ENCODE assay signal across 18 mouse cellular contexts in genomic region chr13:40741841-40742550, GRCm38 (mm10). TPM values are rescaled to one million over a fixed set of nuclear protein-coding genes. Genes with fewer than 3 reads are reported as not detected.
DNase-seq lines count a peak whose midpoint lies in the region; ATAC-seq lines count a peak whose summit lies in the region.
"Had no signal": no experiment of that assay in that cellular context is flagged by ENCODE, and none has a peak within 500 bp of the region (broad histone marks: within the 10 kb centered on the region; RNA-seq: fewer than 3 reads in every experiment).

No protein-coding gene starts in this region.

- peak; percentile 49 for DNase-seq in forebrain, embryonic 11.5 days (ENCODE audit: low spot score)
- no peak for DNase-seq in forebrain, embryonic 10.5 days (ENCODE audit: extremely low spot score, low spot score)
- peak; percentile 91 for DNase-seq in midbrain, embryonic 11.5 days (ENCODE audit: low spot score, missing footprints)
- DNase-seq in adrenal gland, adult (ENCODE audit: inconsistent age in 2 of 2, low spot score in 1 of 2), result no peak
- DNase-seq: adrenal gland, adult 2 months; cerebellum, adult 2 months; gastrocnemius, adult 2 months; heart, adult 18-20 months; thymus, postnatal 25 days had no signal

- H3K27me3 ChIP-seq in forebrain, embryonic 11.5 days (ENCODE audit: control insufficient read depth, insufficient read depth, low read length), result peaks cover 91% of the 10 kb centered on the region
- peaks cover 100% of the 10 kb centered on the region for H3K27me3 ChIP-seq in forebrain, embryonic 10.5 days (ENCODE audit: poor library complexity, severe bottlenecking)
- peaks cover 95% of the 10 kb centered on the region for H3K27me3 ChIP-seq in midbrain, embryonic 11.5 days (ENCODE audit: control insufficient read depth, insufficient read depth, low read length)
- H3K27me3 ChIP-seq in midbrain, embryonic 13.5 days, result peaks cover 99% of the 10 kb centered on the region
- peaks cover 79% of the 10 kb centered on the region for H3K27me3 ChIP-seq in intestine, embryonic 16.5 days (replicated peaks; ENCODE audit: control insufficient read depth, insufficient read depth, low read length)

- no peak overlapping the region for H3K9ac ChIP-seq in forebrain, embryonic 11.5 days (ENCODE audit: low read length)
- no peak overlapping the region for H3K9ac ChIP-seq in midbrain, embryonic 11.5 days (ENCODE audit: low read length)
- H3K9ac ChIP-seq in midbrain, embryonic 13.5 days (replicated peaks), result no peak overlapping the region
- no peak overlapping the region for H3K9ac ChIP-seq in intestine, embryonic 16.5 days (ENCODE audit: low read depth, low read length)
- H3K9ac ChIP-seq: embryonic facial prominence, embryonic 15.5 days; heart, embryonic 15.5 days; limb, embryonic 15.5 days; liver, embryonic 15.5 days had no signal

- no peak for ATAC-seq in forebrain, embryonic 11.5 days (replicated peaks; ENCODE audit: low FRiP score)
- no peak for ATAC-seq in midbrain, embryonic 11.5 days (ENCODE audit: low FRiP score)
- ATAC-seq in midbrain, embryonic 13.5 days, result no peak
- peak; percentile 66 for ATAC-seq in intestine, embryonic 16.5 days
- no peak for ATAC-seq in CD4-positive, CD25-positive, alpha-beta regulatory T cell, adult 4 months
- ATAC-seq: inflammation-experienced regulatory T-cells, adult 6 months had no signal

- H3K36me3 ChIP-seq in forebrain, embryonic 11.5 days (ENCODE audit: control insufficient read depth, insufficient read depth, low read length), result no peaks in the 10 kb centered on the region
- H3K36me3 ChIP-seq in forebrain, embryonic 10.5 days (replicated peaks), result no peaks in the 10 kb centered on the region
- no peaks in the 10 kb centered on the region for H3K36me3 ChIP-seq in midbrain, embryonic 11.5 days (ENCODE audit: control insufficient read depth, insufficient read depth, low read length)
- no peaks in the 10 kb centered on the region for H3K36me3 ChIP-seq in midbrain, embryonic 13.5 days
- no peaks in the 10 kb centered on the region for H3K36me3 ChIP-seq in intestine, embryonic 16.5 days (ENCODE audit: control insufficient read depth, insufficient read depth, low read length)
- H3K36me3 ChIP-seq: embryonic facial prominence, embryonic 15.5 days; heart, embryonic 15.5 days; limb, embryonic 15.5 days; liver, embryonic 15.5 days had no signal

- WGBS in forebrain, embryonic 11.5 days, result 2% methylated on average over 25 of the region's 25 CpGs
- 2% methylated on average over 25 of the region's 25 CpGs for WGBS in forebrain, embryonic 10.5 days
- WGBS in midbrain, embryonic 11.5 days, result 2% methylated on average over 25 of the region's 25 CpGs
- 1% methylated on average over 25 of the region's 25 CpGs for WGBS in midbrain, embryonic 13.5 days
- WGBS in intestine, embryonic 16.5 days, result 2% methylated on average over 25 of the region's 25 CpGs

- no peak overlapping the region for H3K4me2 ChIP-seq in forebrain, embryonic 11.5 days (ENCODE audit: low read depth, low read length, severe bottlenecking)
- no peak overlapping the region for H3K4me2 ChIP-seq in midbrain, embryonic 11.5 days
- H3K4me2 ChIP-seq in midbrain, embryonic 13.5 days (replicated peaks), result no peak overlapping the region
- H3K4me2 ChIP-seq in intestine, embryonic 16.5 days (ENCODE audit: low read depth, low read length), result no peak overlapping the region
- H3K4me2 ChIP-seq: heart, embryonic 15.5 days; limb, embryonic 15.5 days; liver, embryonic 15.5 days had no signal

- peaks cover 3% of the 10 kb centered on the region; the same call in 1 of the 2 replicates for H3K9me3 ChIP-seq in forebrain, embryonic 11.5 days (ENCODE audit: control insufficient read depth, low read length)
- peaks cover 8% of the 10 kb centered on the region; the same call in 1 of the 2 replicates for H3K9me3 ChIP-seq in forebrain, embryonic 10.5 days
- no peaks in the 10 kb centered on the region; the same call in 1 of the 2 replicates for H3K9me3 ChIP-seq in midbrain, embryonic 11.5 days (ENCODE audit: control insufficient read depth, low read length)
- H3K9me3 ChIP-seq in midbrain, embryonic 13.5 days, result 0 out of 2 replicates have a peak, but pooled peaks cover 4% of the 10 kb centered on the region
- no peaks in the 10 kb centered on the region for H3K9me3 ChIP-seq in intestine, embryonic 16.5 days (ENCODE audit: control insufficient read depth, low read length)
- H3K9me3 ChIP-seq: embryonic facial prominence, embryonic 15.5 days; heart, embryonic 15.5 days; limb, embryonic 15.5 days; liver, embryonic 15.5 days had no signal

- H3K4me3 ChIP-seq in forebrain, embryonic 11.5 days (ENCODE audit: low read depth, low read length), result no peak overlapping the region
- no peak overlapping the region for H3K4me3 ChIP-seq in forebrain, embryonic 10.5 days
- H3K4me3 ChIP-seq in midbrain, embryonic 11.5 days (ENCODE audit: low read depth, low read length), result no peak overlapping the region
- no peak overlapping the region for H3K4me3 ChIP-seq in midbrain, embryonic 13.5 days (replicated peaks)
- H3K4me3 ChIP-seq in intestine, embryonic 16.5 days (ENCODE audit: low read length), result no peak overlapping the region
- H3K4me3 ChIP-seq: gastrocnemius, adult 2 months; heart, embryonic 15.5 days; limb, embryonic 15.5 days; liver, embryonic 15.5 days had no signal

- H3K4me1 ChIP-seq in forebrain, embryonic 11.5 days (replicated peaks; ENCODE audit: control insufficient read depth, insufficient read depth, low read length), result peaks cover 5% of the 10 kb centered on the region; the same call in 1 of the 2 replicates
- peaks cover 34% of the 10 kb centered on the region for H3K4me1 ChIP-seq in forebrain, embryonic 10.5 days
- no peaks in the 10 kb centered on the region; the same call in 1 of the 2 replicates for H3K4me1 ChIP-seq in midbrain, embryonic 11.5 days (ENCODE audit: control insufficient read depth, insufficient read depth, low read length)
- peaks cover 9% of the 10 kb centered on the region; the same call in 1 of the 2 replicates for H3K4me1 ChIP-seq in midbrain, embryonic 13.5 days (replicated peaks)
- no peaks in the 10 kb centered on the region; the same call in 1 of the 2 replicates for H3K4me1 ChIP-seq in intestine, embryonic 16.5 days (ENCODE audit: control insufficient read depth, insufficient read depth, low read length)
- H3K4me1 ChIP-seq: liver, embryonic 15.5 days had no signal

- H3K27ac ChIP-seq in forebrain, embryonic 11.5 days (ENCODE audit: low read depth, low read length), result no peak overlapping the region
- H3K27ac ChIP-seq in forebrain, embryonic 10.5 days, result no peak overlapping the region
- H3K27ac ChIP-seq in midbrain, embryonic 11.5 days (ENCODE audit: low read depth, low read length), result no peak overlapping the region
- no peak overlapping the region for H3K27ac ChIP-seq in midbrain, embryonic 13.5 days
- H3K27ac ChIP-seq in intestine, embryonic 16.5 days (ENCODE audit: low read length), result no peak overlapping the region
- H3K27ac ChIP-seq: embryonic facial prominence, embryonic 15.5 days; gastrocnemius, adult 2 months; heart, embryonic 15.5 days; kidney, postnatal 0 days; limb, embryonic 15.5 days; liver, embryonic 15.5 days had no signal

RNA-seq across cellular contexts. Expression of gene Tfap2a, which starts 3.8 kb away (rescaled TPM):
- 3.3 and 3.6 TPM in 2 replicates for polyA plus RNA-seq in forebrain, embryonic 11.5 days (2014; fragmentation: Nextera tagmentation; extraction: Ambion mirVana)
- polyA plus RNA-seq in forebrain, embryonic 10.5 days (2016; fragmentation: Nextera tagmentation; extraction: Ambion mirVana), result 5.1 and 5.3 TPM in 2 replicates
- polyA plus RNA-seq in midbrain, embryonic 11.5 days (2014; fragmentation: Nextera tagmentation; extraction: Ambion mirVana), result 3.0 and 4.7 TPM in 2 replicates
- polyA plus RNA-seq in midbrain, embryonic 13.5 days (2015; fragmentation: Nextera tagmentation; extraction: Ambion mirVana), result 8.9 and 9.2 TPM in 2 replicates
- polyA plus RNA-seq in intestine, embryonic 16.5 days (2015; fragmentation: Nextera tagmentation; extraction: Ambion mirVana), result 0.16 and 0.24 TPM in 2 replicates
- polyA plus RNA-seq in CD4-positive, CD25-positive, alpha-beta regulatory T cell, adult 4 months (2017; shearing (Covaris generic)), result under 1 TPM in 1 of 2 experiments, not detected in 1; 0.20 TPM
- polyA plus RNA-seq: inflammation-experienced regulatory T-cells, adult 6 months; liver, embryonic 15.5 days had no signal

Comparison
In these comparisons a context has a peak if more than half of its experiments do, and no peak if none do; other contexts are left out.
1. DNase-seq: peak in forebrain, embryonic 11.5 days (single experiment) and midbrain, embryonic 11.5 days (single experiment); none in forebrain, embryonic 10.5 days (single experiment) and adrenal gland, adult (0 of 2).